Mouse (Mus musculus): Measurements from ENCODE around the gene Sclt1.

DNA sequence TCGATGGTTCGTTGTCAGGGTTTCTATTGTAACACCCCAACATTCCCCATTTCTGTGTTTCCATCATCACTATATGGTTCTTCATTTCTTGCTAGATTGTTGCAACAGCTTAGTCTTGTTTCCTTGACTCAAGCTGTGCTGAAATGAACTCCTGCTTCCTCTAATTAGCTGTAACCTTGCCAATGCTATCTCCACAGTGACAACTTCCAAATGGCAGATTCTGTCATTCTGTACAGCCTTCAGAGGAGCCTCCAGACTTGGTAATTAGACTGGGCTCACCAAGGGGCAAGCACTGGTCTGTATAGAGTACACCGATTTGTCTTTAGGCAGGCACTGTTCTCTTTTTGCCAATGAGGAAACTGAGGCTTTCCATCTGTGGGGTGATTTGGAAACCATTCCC lies 123.8 kb downstream of the Sclt1 start:
- no peak for TF ChIP-seq CTCF (IDR thresholded peaks at IDR 0.05)
- no peak for TF ChIP-seq EP300 (IDR thresholded peaks at IDR 0.05; ENCODE audit: insufficient read depth, low read depth, low read length)

Data from heart, adult 2 months (tissue).